Comparison of ENCODE assay signal across 18 mouse cellular contexts in the genomic region with DNA sequence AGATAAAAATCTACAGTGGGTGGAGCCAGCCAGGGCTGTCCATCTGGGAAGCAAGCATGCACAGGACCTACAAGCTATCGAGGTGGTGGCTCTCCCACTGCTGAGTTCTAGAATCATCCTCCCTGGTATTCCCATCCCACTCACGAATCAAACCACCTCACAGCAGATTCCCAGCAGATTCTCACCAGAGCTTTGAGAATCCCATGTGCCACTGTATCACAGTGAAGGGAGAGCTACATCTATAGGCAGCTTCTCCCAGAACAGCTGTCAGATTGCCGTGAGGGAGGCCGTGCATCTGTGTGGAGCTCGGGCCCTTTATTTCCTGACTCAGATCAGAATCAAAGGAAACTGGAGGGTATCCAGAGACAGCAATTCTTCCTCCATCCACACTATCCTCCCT.
"Had no signal": no experiment of that assay in that cellular context is flagged by ENCODE, and none has a peak within 500 bp of the region (broad histone marks: within the 10 kb centered on the region; RNA-seq: fewer than 3 reads in every experiment).

No protein-coding gene starts in this region.

- H3K27me3 ChIP-seq: limb, embryonic 12.5 days; liver, embryonic 13.5 days; lung, embryonic 15.5 days; megakaryocyte, embryonic 14.5 days; midbrain, embryonic 15.5 days; neural tube, embryonic 12.5 days had no signal

- DNase-seq: kidney, postnatal 10 days; kidney, postnatal 4 days; liver; liver, embryonic 13.5 days; liver, postnatal 0 days; lung, postnatal 14 days; right cerebral cortex, postnatal 14 days; thymus, adult 18-20 months; thymus, postnatal 14 days had no signal

- H3K36me3 ChIP-seq: limb, embryonic 12.5 days; liver, embryonic 13.5 days; lung, embryonic 15.5 days; midbrain, embryonic 15.5 days; neural tube, embryonic 12.5 days had no signal

- H3K4me3 ChIP-seq: layer of hippocampus, adult 2 months; left cerebral cortex, adult 2 months; limb, embryonic 12.5 days; liver, embryonic 13.5 days; lung, embryonic 15.5 days; midbrain, embryonic 15.5 days; neural tube, embryonic 12.5 days had no signal

- ATAC-seq: liver, postnatal 0 days; midbrain, embryonic 15.5 days had no signal

- H3K27ac ChIP-seq: layer of hippocampus, adult 2 months; left cerebral cortex, adult 2 months; limb, embryonic 12.5 days; liver, embryonic 13.5 days; lung, embryonic 15.5 days; macrophage; midbrain, embryonic 15.5 days; neural tube, embryonic 12.5 days had no signal

- H3K4me2 ChIP-seq: limb, embryonic 12.5 days; liver, embryonic 13.5 days; lung, embryonic 15.5 days; midbrain, embryonic 11.5 days; midbrain, embryonic 15.5 days; neural tube, embryonic 12.5 days had no signal

- H3K4me1 ChIP-seq: liver, embryonic 13.5 days; lung, embryonic 15.5 days; megakaryocyte, embryonic 14.5 days; neural tube, embryonic 12.5 days had no signal

- H3K9me3 ChIP-seq: limb, embryonic 12.5 days; lung, embryonic 15.5 days; midbrain, embryonic 15.5 days; neural tube, embryonic 12.5 days had no signal

- H3K9ac ChIP-seq: limb, embryonic 12.5 days; liver, embryonic 13.5 days; liver, postnatal 0 days; lung, embryonic 15.5 days; midbrain, embryonic 15.5 days; neural tube, embryonic 12.5 days had no signal
